Mouse (Mus musculus) G1E (cell line): Measurements from ENCODE around the gene Prpf18. TPM values are rescaled to one million over a fixed set of nuclear protein-coding genes. Genes with fewer than 3 reads are reported as not detected.

ENCODE experiments used
- ATAC-seq: 2 replicates; pipeline ENCODE4 v1.8.0; 2016; ENCODE audit warnings: mild to moderate bottlenecking; ENCODE audit not compliant: insufficient number of reproducible peaks, poor library complexity, low FRiP score, severe bottlenecking; ENCODE audit errors: extremely low read depth
- DNase-seq: peaks from one replicate; pipeline ENCODE4 v3.0.0; 2012; ENCODE audit warnings: low spot score
- H3K27me3 ChIP-seq: 2 replicates; pipeline ENCODE4 v1.6.1; 2012; ENCODE audit warnings: mild to moderate bottlenecking, low read length, inconsistent platforms; ENCODE audit not compliant: insufficient read depth
- H3K36me3 ChIP-seq: replicated peaks from 2 replicates; pipeline ENCODE3; 2012; ENCODE audit warnings: mild to moderate bottlenecking, inconsistent platforms
- H3K4me1 ChIP-seq: 2 replicates; pipeline ENCODE4 v1.6.1; 2012; ENCODE audit warnings: low read depth, low read length, inconsistent platforms, mixed read lengths; ENCODE audit not compliant: insufficient read depth
- H3K4me3 ChIP-seq: 2 replicates; pipeline ENCODE4 v1.5.1; 2012; ENCODE audit warnings: low read depth, mild to moderate bottlenecking, inconsistent platforms, low read length, moderate library complexity, mixed read lengths
- H3K9me3 ChIP-seq: replicated peaks from 2 replicates; pipeline ENCODE4 v1.6.1; 2012; ENCODE audit warnings: inconsistent platforms
- CTCF ChIP-seq: IDR thresholded peaks from 2 replicates; pipeline ENCODE4 v1.5.1; 2012; ENCODE audit warnings: low read depth, low read length, inconsistent platforms, mixed read lengths
- GATA1 ChIP-seq: IDR thresholded peaks from 2 replicates; pipeline ENCODE4 v1.6.1; 2012; ENCODE audit warnings: borderline replicate concordance, low read length, inconsistent platforms, mixed read lengths
- GATA2 ChIP-seq: IDR thresholded peaks from 2 replicates; pipeline ENCODE4 v1.6.1; 2012; ENCODE audit warnings: low read depth, low read length, inconsistent platforms, borderline replicate concordance
- POLR2AphosphoS5 ChIP-seq: IDR thresholded peaks from 2 replicates; pipeline ENCODE4 v1.6.1; 2012; ENCODE audit warnings: low read depth, low read length, inconsistent platforms; ENCODE audit not compliant: insufficient replicate concordance
- TAL1 ChIP-seq: conservative IDR thresholded peaks from 2 replicates; pipeline ENCODE4 v1.6.1; 2012; ENCODE audit warnings: low read depth, low read length, inconsistent platforms, mixed read lengths
- polyA plus RNA-seq: library from polyadenylated mRNA; stranded (reverse); fragments of >175 nt; gene quantifications from 2 replicates; pipeline ENCODE4 v1.2.3, GENCODE M21; 2012
- total RNA-seq, 2 experiments: library from RNA; stranded (forward) in 1 of 2; stranded (reverse) in 1 of 2; fragments of 200-1000 nt in 1 of 2; fragments of >200 nt in 1 of 2; fragmentation: Nextera tagmentation in 1 of 2; gene quantifications; 2 replicates each; pipeline ENCODE4 v1.2.3; 2014 to 2017

Gene Prpf18
- total and polyA plus RNA-seq, 3 experiments, result 41.5 to 60.5 (median 44.1) TPM

DNA sequence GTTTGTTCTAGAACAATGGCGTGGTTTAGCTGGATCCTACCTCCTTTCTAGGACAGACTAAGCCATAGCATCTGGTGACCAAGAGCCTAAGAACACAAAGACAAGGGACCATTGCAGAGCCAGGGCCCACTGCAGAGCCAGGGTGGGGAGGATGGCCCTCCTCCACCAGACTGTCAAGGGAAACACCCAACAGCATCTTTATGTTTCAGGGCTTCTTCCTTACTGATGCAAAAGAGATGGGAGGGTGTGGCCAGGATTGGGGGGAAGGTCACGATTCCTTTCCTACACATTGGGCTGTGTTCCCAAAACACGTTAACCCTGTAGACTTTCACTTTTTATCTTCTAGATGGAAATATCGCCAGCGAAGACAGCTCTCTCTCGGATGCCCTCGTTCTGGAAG is 54.9 kb downstream of the Prpf18 start:
- peaks cover 15% of the 10 kb centered on the region; the same call in 1 of the 2 replicates for H3K4me1 ChIP-seq
- peaks cover 96% of the 10 kb centered on the region for H3K36me3 ChIP-seq
- no peak overlapping the region for H3K4me3 ChIP-seq
- no peak for TF ChIP-seq TAL1
- TF ChIP-seq GATA2, result no peak
- no peak for TF ChIP-seq GATA1
- no peak for TF ChIP-seq CTCF
- TF ChIP-seq POLR2AphosphoS5, result no peak
- DNase-seq, result no peak
- ATAC-seq, result no peak
- no peaks in the 10 kb centered on the region for H3K9me3 ChIP-seq
- no peaks in the 10 kb centered on the region for H3K27me3 ChIP-seq

DNA sequence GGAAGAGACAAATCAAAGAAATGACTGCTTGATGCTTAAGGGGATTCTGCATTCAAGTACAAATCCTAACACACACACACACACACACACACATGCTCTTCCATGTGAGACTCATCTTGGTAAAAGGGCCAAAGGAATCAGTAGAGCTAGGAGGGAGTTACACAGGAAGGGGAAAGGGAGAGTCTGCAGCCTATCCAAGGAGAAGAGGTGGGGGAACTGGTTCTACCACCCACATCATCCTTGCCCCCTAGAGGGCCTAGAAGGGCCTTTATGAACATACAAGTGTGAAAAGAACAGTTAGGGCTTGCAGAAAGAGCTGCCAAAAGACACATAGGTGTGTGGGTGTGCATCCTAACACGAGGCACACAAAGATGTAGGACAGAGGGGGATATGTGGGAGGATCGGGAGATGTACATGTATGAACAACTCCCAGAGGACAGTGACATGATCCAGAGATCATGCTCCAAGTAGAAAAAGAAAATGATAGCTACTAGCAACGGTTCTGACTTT is 58.0 kb downstream of the Prpf18 start:
- TF ChIP-seq GATA2 (no peak), TAL1 (no peak), GATA1 (no peak), CTCF (no peak), POLR2AphosphoS5 (no peak)
- Histone ChIP-seq H3K4me3 (no peak overlapping the region), H3K4me1 (peaks cover 13% of the 10 kb centered on the region; the same call in 1 of the 2 replicates), H3K27me3 (no peaks in the 10 kb centered on the region), H3K36me3 (peaks cover 96% of the 10 kb centered on the region), H3K9me3 (no peaks in the 10 kb centered on the region)
- DNase-seq (no peak), ATAC-seq (no peak)

DNA sequence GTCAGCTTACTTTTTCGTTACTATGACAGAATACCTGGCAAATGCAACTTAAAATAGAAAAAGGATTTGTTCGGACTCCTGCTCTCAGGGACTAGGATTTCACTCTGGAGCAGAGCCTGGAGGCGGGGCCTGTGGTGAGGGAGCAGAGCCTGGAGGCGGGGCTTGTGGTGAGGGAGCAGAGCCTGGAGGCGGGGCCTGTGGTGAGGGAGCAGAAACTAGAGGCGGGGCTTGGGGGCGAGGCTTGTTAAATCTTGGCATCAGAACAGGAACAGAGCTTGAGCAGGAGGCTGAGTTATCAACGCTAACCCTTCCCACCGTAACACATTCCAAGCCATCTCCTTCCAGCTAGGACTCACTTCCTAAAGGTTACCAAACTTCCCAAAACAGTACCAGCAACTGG is 58.5 kb downstream of the Prpf18 start:
- no peak overlapping the region for H3K4me3 ChIP-seq
- no peak for ATAC-seq
- no peak for DNase-seq
- H3K4me1 ChIP-seq, result peaks cover 13% of the 10 kb centered on the region; the same call in 1 of the 2 replicates
- no peak for TF ChIP-seq CTCF
- TF ChIP-seq GATA1, result no peak
- TF ChIP-seq GATA2, result no peak
- TF ChIP-seq POLR2AphosphoS5, result no peak
- TF ChIP-seq TAL1, result no peak
- H3K9me3 ChIP-seq, result no peaks in the 10 kb centered on the region
- H3K27me3 ChIP-seq, result no peaks in the 10 kb centered on the region
- peaks cover 96% of the 10 kb centered on the region for H3K36me3 ChIP-seq

DNA sequence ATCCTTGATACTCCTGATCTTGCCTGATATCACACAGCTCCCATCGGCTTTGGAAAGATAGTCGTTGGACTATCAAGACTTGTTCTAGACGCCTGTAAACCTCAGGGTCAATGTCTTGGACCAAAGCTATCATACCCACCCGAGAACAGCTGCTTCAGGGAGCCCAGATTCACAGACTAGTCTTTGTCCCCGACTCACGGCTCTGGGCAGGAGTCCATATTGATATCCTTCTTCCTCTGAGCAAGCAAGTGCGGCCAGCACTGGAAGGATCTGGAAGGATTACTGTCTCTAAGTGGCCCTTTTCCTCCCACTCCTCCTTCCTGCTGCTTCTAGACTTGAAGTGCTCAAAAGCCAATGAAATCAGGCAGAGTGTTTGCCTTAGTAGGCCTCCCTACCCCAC is 59.2 kb downstream of the Prpf18 start:
- Histone ChIP-seq H3K4me1 (peaks cover 13% of the 10 kb centered on the region; the same call in 1 of the 2 replicates), H3K27me3 (no peaks in the 10 kb centered on the region), H3K4me3 (no peak overlapping the region), H3K36me3 (peaks cover 97% of the 10 kb centered on the region), H3K9me3 (no peaks in the 10 kb centered on the region)
- no peak for DNase-seq
- no peak for ATAC-seq
- TF ChIP-seq GATA1, result no peak
- no peak for TF ChIP-seq GATA2
- no peak for TF ChIP-seq CTCF
- no peak for TF ChIP-seq TAL1
- no peak for TF ChIP-seq POLR2AphosphoS5

DNA sequence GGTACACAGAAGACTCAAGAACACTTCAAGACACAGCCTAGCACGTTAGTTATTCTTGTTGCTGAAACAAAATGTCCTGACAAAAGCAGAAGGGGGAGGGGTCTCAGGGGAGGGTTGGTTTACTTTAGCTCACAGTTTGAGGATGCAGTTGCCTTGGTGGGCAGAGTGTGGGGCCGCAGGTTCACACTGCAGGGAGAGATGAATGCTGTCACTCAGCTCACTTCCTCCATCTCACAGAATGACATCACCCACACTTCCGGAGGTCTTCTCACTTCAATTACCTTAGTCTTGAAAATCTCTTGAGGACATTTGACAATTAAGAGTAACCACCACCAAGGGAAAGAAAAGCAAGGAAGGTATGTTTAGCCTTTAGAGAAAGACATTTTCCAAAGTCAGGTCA is 60.3 kb downstream of the Prpf18 start:
- Histone ChIP-seq H3K4me1 (peaks cover 13% of the 10 kb centered on the region; the same call in 1 of the 2 replicates), H3K9me3 (no peaks in the 10 kb centered on the region), H3K36me3 (peaks cover 97% of the 10 kb centered on the region), H3K4me3 (no peak overlapping the region), H3K27me3 (no peaks in the 10 kb centered on the region)
- DNase-seq (no peak), ATAC-seq (no peak)
- no peak for TF ChIP-seq CTCF
- no peak for TF ChIP-seq TAL1
- TF ChIP-seq GATA2, result no peak
- TF ChIP-seq POLR2AphosphoS5, result no peak
- no peak for TF ChIP-seq GATA1

DNA sequence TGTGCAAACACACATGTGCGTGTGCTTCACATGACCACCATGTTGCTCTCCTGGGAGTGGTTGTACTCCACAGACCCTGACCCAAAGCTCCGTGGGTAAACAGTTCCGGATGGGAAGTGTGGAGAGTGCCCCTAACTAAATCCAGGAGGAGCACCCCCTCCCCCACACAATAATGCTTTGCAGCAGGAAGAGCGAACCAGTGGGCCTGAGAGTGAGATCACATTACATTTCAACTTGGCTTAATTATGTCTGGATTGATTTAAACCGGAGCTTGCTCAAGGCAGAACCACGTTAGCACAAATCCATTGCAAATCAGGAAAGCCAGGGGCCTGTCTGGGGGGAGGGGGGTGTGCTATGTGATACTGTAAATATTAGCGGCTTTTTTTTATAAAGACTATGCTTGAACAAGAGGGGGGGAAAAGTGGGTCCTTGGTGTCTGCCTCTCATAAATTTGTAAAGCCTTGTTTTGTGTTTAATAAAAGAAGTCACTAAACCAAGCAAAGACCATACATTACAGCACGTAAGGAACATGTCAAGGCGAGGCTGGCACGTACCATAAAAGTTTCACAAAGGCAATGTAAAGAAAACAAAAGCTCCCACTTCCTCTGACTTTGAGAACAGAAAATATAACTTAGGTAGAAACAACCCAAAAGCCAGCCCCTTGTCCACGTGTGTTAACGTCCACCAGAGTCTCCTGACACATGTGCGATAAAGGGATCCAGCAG is 64.1 kb downstream of the Prpf18 start:
- Histone ChIP-seq H3K9me3 (no peaks in the 10 kb centered on the region), H3K27me3 (no peaks in the 10 kb centered on the region), H3K36me3 (peaks cover 93% of the 10 kb centered on the region), H3K4me1 (peaks cover 5% of the 10 kb centered on the region; the same call in 1 of the 2 replicates), H3K4me3 (no peak overlapping the region)
- no peak for TF ChIP-seq GATA1
- no peak for TF ChIP-seq POLR2AphosphoS5
- no peak for TF ChIP-seq CTCF
- no peak for TF ChIP-seq TAL1
- no peak for TF ChIP-seq GATA2
- ATAC-seq (no peak), DNase-seq (no peak)

DNA sequence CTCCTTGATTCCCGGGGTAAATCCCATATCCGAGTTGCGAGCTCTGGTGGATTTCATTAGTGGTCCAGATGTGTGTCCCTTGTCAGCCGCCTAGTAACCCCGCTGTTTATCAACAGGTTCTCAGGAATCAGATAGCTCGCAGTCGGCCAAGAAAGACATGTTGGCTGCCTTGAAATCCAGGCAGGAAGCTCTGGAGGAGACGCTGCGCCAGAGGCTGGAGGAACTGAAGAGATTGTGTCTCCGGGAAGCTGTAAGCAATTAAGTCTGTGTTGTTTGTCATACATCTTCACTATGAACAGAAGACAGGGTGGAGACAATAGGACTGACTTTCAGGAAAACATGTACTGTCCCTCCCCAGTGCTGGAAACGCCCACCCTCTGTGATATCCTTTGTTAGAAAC is 65.7 kb downstream of the Prpf18 start:
- H3K9me3 ChIP-seq, result no peaks in the 10 kb centered on the region
- DNase-seq, result no peak
- no peaks in the 10 kb centered on the region for H3K4me1 ChIP-seq
- H3K27me3 ChIP-seq, result no peaks in the 10 kb centered on the region
- no peak for TF ChIP-seq CTCF
- no peak for TF ChIP-seq TAL1
- no peak for ATAC-seq
- H3K36me3 ChIP-seq, result peaks cover 93% of the 10 kb centered on the region
- H3K4me3 ChIP-seq, result no peak overlapping the region
